Mouse (Mus musculus) fibroblast of lung, adult 2 months (primary cell): ENCODE measurements around the gene Tars2.
"Not testable (repeated sequence)": the region's sequence is repeated elsewhere in the genome, so short reads cannot be mapped to it uniquely, and the experiment has no call there.

Experiments used
- DNase-seq: peaks from one replicate; pipeline ENCODE4 v3.0.0-alpha.2; 2011; ENCODE audit warnings: low read depth

Gene Tars2

GRCm38 (mm10) chr3:95694808-95695703 is 65.0 kb downstream of the Tars2 start:
- no peak for DNase-seq

GRCm38 (mm10) chr3:95693821-95694807 is 65.9 kb downstream of the Tars2 start:
- no peak for DNase-seq

- no peak for DNase-seq
These were observed 67.3 kb downstream of the Tars2 start for GRCm38 (mm10) chr3:95692677-95693076.

- DNase-seq: not testable (repeated sequence)
These were observed 69.5 kb downstream of the Tars2 start for GRCm38 (mm10) chr3:95690552-95690951.
